Mouse (Mus musculus): ENCODE data around the gene Rgs7. TPM values are rescaled to one million over a fixed set of nuclear protein-coding genes. Genes with fewer than 3 reads are reported as not detected.

Gene Rgs7
- polyA plus RNA-seq, 1 experiment, result 0.07 TPM

- TF ChIP-seq CTCF (IDR thresholded peaks at IDR 0.05; ENCODE audit: control insufficient read depth, insufficient read depth, insufficient read length) (no peak), MYOG (IDR thresholded peaks at IDR 0.05; ENCODE audit: control insufficient read depth, extremely low read depth, insufficient read length) (no peak), USF1 (IDR thresholded peaks at IDR 0.05; ENCODE audit: low read depth) (no peak), CEBPB (IDR thresholded peaks at IDR 0.05; ENCODE audit: low read depth) (no peak), MYOD1 (IDR thresholded peaks at IDR 0.05; ENCODE audit: control insufficient read depth, insufficient read length, low read depth) (no peak), FOSL1 (IDR thresholded peaks at IDR 0.05; ENCODE audit: insufficient read depth, low read length, poor library complexity, severe bottlenecking) (no peak), MAX (IDR thresholded peaks at IDR 0.05) (no peak)
- Histone ChIP-seq H3K36me3 (ENCODE audit: control insufficient read depth, insufficient read depth) (no peaks in the 10 kb centered on the region), H3K4me3 (ENCODE audit: insufficient read depth, poor library complexity, severe bottlenecking) (no peak overlapping the region), H3K27me3 (ENCODE audit: control insufficient read depth, insufficient read depth, insufficient read length) (no peaks in the 10 kb centered on the region), H3K79me2 (ENCODE audit: control insufficient read depth, insufficient read depth) (no peaks in the 10 kb centered on the region), H3K79me3 (ENCODE audit: low read depth) (no peaks in the 10 kb centered on the region), H3ac (ENCODE audit: control insufficient read depth, insufficient read length, low read depth) (no peak overlapping the region)
Measured at GRCm38 (mm10) chr1:175427112-175427511, 65.2 kb downstream of the Rgs7 start.

GRCm38 (mm10) chr1:175426393-175426792 is 65.9 kb downstream of the Rgs7 start:
- no peaks in the 10 kb centered on the region for H3K79me3 ChIP-seq (ENCODE audit: low read depth)
- H3K36me3 ChIP-seq (ENCODE audit: control insufficient read depth, insufficient read depth), result no peaks in the 10 kb centered on the region
- no peak for TF ChIP-seq MYOG (IDR thresholded peaks at IDR 0.05; ENCODE audit: control insufficient read depth, extremely low read depth, insufficient read length)
- TF ChIP-seq MAX (IDR thresholded peaks at IDR 0.05), result no peak
- no peak for TF ChIP-seq FOSL1 (IDR thresholded peaks at IDR 0.05; ENCODE audit: insufficient read depth, low read length, poor library complexity, severe bottlenecking)
- no peak for TF ChIP-seq MYOD1 (IDR thresholded peaks at IDR 0.05; ENCODE audit: control insufficient read depth, insufficient read length, low read depth)
- no peak for TF ChIP-seq USF1 (IDR thresholded peaks at IDR 0.05; ENCODE audit: low read depth)
- no peak for TF ChIP-seq CTCF (IDR thresholded peaks at IDR 0.05; ENCODE audit: control insufficient read depth, insufficient read depth, insufficient read length)
- TF ChIP-seq CEBPB (IDR thresholded peaks at IDR 0.05; ENCODE audit: low read depth), result no peak

DNA sequence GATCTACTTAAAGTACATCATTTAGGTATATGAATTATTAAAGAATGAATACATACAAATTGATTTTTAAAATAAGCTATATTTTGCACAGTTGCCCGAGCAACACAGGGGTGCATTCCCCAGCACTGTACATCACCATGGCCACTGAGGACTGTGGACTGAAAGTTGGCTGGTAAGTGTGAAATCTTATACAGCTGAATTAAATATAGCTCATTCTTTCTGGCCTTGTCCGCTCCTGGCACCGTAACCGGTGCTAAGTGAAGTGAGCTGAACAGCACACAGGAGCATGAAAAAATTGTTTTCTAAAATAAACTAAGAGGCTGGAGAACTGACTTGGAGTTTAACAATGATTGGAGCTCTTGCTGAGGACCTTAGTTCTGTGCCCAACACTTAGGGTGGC is 71.4 kb downstream of the Rgs7 start:
- no peak for TF ChIP-seq MAX (IDR thresholded peaks at IDR 0.05)
- TF ChIP-seq MYOD1 (IDR thresholded peaks at IDR 0.05; ENCODE audit: control insufficient read depth, insufficient read length, low read depth), result no peak
- no peak for TF ChIP-seq USF1 (IDR thresholded peaks at IDR 0.05; ENCODE audit: low read depth)
- TF ChIP-seq MYOG (IDR thresholded peaks at IDR 0.05; ENCODE audit: control insufficient read depth, extremely low read depth, insufficient read length), result no peak
- Histone ChIP-seq H3K79me3 (ENCODE audit: low read depth) (no peaks in the 10 kb centered on the region), H3ac (ENCODE audit: control insufficient read depth, insufficient read length, low read depth) (no peak overlapping the region), H3K79me2 (ENCODE audit: control insufficient read depth, insufficient read depth) (no peaks in the 10 kb centered on the region), H3K36me3 (ENCODE audit: control insufficient read depth, insufficient read depth) (no peaks in the 10 kb centered on the region), H3K27me3 (ENCODE audit: control insufficient read depth, insufficient read depth, insufficient read length) (no peaks in the 10 kb centered on the region), H3K4me3 (ENCODE audit: insufficient read depth, poor library complexity, severe bottlenecking) (no peak overlapping the region)

More at GRCm38 (mm10) chr1:175426393-175426792, 65.9 kb downstream of the Rgs7 start:
- no peak overlapping the region for H3K4me3 ChIP-seq (ENCODE audit: insufficient read depth, poor library complexity, severe bottlenecking)
- no peak overlapping the region for H3ac ChIP-seq (ENCODE audit: control insufficient read depth, insufficient read length, low read depth)
- H3K79me2 ChIP-seq (ENCODE audit: control insufficient read depth, insufficient read depth), result no peaks in the 10 kb centered on the region
- no peaks in the 10 kb centered on the region for H3K27me3 ChIP-seq (ENCODE audit: control insufficient read depth, insufficient read depth, insufficient read length)

GRCm38 (mm10) chr1:175415728-175416127 is 76.6 kb downstream of the Rgs7 start:
- Histone ChIP-seq H3K4me3 (ENCODE audit: insufficient read depth, poor library complexity, severe bottlenecking) (no peak overlapping the region), H3K27me3 (ENCODE audit: control insufficient read depth, insufficient read depth, insufficient read length) (no peaks in the 10 kb centered on the region), H3K79me3 (ENCODE audit: low read depth) (no peaks in the 10 kb centered on the region), H3K36me3 (ENCODE audit: control insufficient read depth, insufficient read depth) (no peaks in the 10 kb centered on the region), H3ac (ENCODE audit: control insufficient read depth, insufficient read length, low read depth) (no peak overlapping the region), H3K79me2 (ENCODE audit: control insufficient read depth, insufficient read depth) (no peaks in the 10 kb centered on the region)
- no peak for TF ChIP-seq CTCF (IDR thresholded peaks at IDR 0.05; ENCODE audit: control insufficient read depth, insufficient read depth, insufficient read length)
- TF ChIP-seq USF1 (IDR thresholded peaks at IDR 0.05; ENCODE audit: low read depth), result no peak
- TF ChIP-seq CEBPB (IDR thresholded peaks at IDR 0.05; ENCODE audit: low read depth), result no peak
- no peak for TF ChIP-seq FOSL1 (IDR thresholded peaks at IDR 0.05; ENCODE audit: insufficient read depth, low read length, poor library complexity, severe bottlenecking)
- TF ChIP-seq MYOG (IDR thresholded peaks at IDR 0.05; ENCODE audit: control insufficient read depth, extremely low read depth, insufficient read length), result no peak
- no peak for TF ChIP-seq MAX (IDR thresholded peaks at IDR 0.05)
- TF ChIP-seq MYOD1 (IDR thresholded peaks at IDR 0.05; ENCODE audit: control insufficient read depth, insufficient read length, low read depth), result no peak

DNA sequence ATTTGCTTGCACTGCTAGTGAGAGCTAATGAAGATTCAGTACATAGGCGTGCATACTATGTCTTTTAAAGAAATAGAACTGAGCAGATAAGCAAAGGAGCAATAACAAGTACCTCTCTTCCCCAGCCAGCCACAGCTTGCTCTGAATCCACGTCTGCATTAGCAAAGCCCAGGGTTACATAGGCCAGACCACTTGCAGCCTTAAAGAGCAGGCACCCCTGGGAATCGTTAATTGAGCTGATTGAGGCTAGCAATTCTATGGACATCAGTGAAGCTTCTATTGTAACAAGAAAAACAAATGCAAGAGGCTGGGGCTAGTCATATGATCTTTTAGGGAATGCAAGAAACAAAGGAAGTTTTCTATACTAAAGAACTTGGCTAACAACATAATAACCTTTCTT is 81.9 kb downstream of the Rgs7 start:
- TF ChIP-seq CTCF (IDR thresholded peaks at IDR 0.05; ENCODE audit: control insufficient read depth, insufficient read depth, insufficient read length), result no peak
- TF ChIP-seq MYOD1 (IDR thresholded peaks at IDR 0.05; ENCODE audit: control insufficient read depth, insufficient read length, low read depth), result no peak
- TF ChIP-seq FOSL1 (IDR thresholded peaks at IDR 0.05; ENCODE audit: insufficient read depth, low read length, poor library complexity, severe bottlenecking), result no peak
- no peak for TF ChIP-seq MYOG (IDR thresholded peaks at IDR 0.05; ENCODE audit: control insufficient read depth, extremely low read depth, insufficient read length)
- TF ChIP-seq MAX (IDR thresholded peaks at IDR 0.05), result no peak
- no peak for TF ChIP-seq CEBPB (IDR thresholded peaks at IDR 0.05; ENCODE audit: low read depth)
- TF ChIP-seq USF1 (IDR thresholded peaks at IDR 0.05; ENCODE audit: low read depth), result no peak
- no peaks in the 10 kb centered on the region for H3K79me2 ChIP-seq (ENCODE audit: control insufficient read depth, insufficient read depth)
- H3K4me3 ChIP-seq (ENCODE audit: insufficient read depth, poor library complexity, severe bottlenecking), result no peak overlapping the region
- no peaks in the 10 kb centered on the region for H3K36me3 ChIP-seq (ENCODE audit: control insufficient read depth, insufficient read depth)
- no peaks in the 10 kb centered on the region for H3K27me3 ChIP-seq (ENCODE audit: control insufficient read depth, insufficient read depth, insufficient read length)
- H3K79me3 ChIP-seq (ENCODE audit: low read depth), result no peaks in the 10 kb centered on the region
- no peak overlapping the region for H3ac ChIP-seq (ENCODE audit: control insufficient read depth, insufficient read length, low read depth)

- H3K4me3 ChIP-seq (ENCODE audit: insufficient read depth, poor library complexity, severe bottlenecking), result no peak overlapping the region
- H3ac ChIP-seq (ENCODE audit: control insufficient read depth, insufficient read length, low read depth), result no peak overlapping the region
- H3K27me3 ChIP-seq (ENCODE audit: control insufficient read depth, insufficient read depth, insufficient read length), result no peaks in the 10 kb centered on the region
- no peaks in the 10 kb centered on the region for H3K36me3 ChIP-seq (ENCODE audit: control insufficient read depth, insufficient read depth)
- TF ChIP-seq MYOG (IDR thresholded peaks at IDR 0.05; ENCODE audit: control insufficient read depth, extremely low read depth, insufficient read length), result no peak
- no peak for TF ChIP-seq CEBPB (IDR thresholded peaks at IDR 0.05; ENCODE audit: low read depth)
- TF ChIP-seq MAX (IDR thresholded peaks at IDR 0.05), result no peak
- TF ChIP-seq USF1 (IDR thresholded peaks at IDR 0.05; ENCODE audit: low read depth), result no peak
- no peak for TF ChIP-seq MYOD1 (IDR thresholded peaks at IDR 0.05; ENCODE audit: control insufficient read depth, insufficient read length, low read depth)
- no peak for TF ChIP-seq CTCF (IDR thresholded peaks at IDR 0.05; ENCODE audit: control insufficient read depth, insufficient read depth, insufficient read length)
- no peak for TF ChIP-seq FOSL1 (IDR thresholded peaks at IDR 0.05; ENCODE audit: insufficient read depth, low read length, poor library complexity, severe bottlenecking)
- no peaks in the 10 kb centered on the region for H3K79me2 ChIP-seq (ENCODE audit: control insufficient read depth, insufficient read depth)
- H3K79me3 ChIP-seq (ENCODE audit: low read depth), result no peaks in the 10 kb centered on the region
Measured at GRCm38 (mm10) chr1:175391894-175392293, 100.4 kb downstream of the Rgs7 start.

All from C2C12 (cell line).